Mouse (Mus musculus) cerebellum, adult (tissue): Measurements from ENCODE around the gene Lck.

Source experiments
- ATAC-seq: cut with Nextera tagmentation; 2 replicates; pipeline ENCODE4 v1.9.2; 2017; ENCODE audit warnings: mild to moderate bottlenecking, moderate library complexity, mixed read lengths; ENCODE audit not compliant: insufficient number of reproducible peaks, low FRiP score, low TSS enrichment

Lck gene

GRCm38 (mm10) chr4:129511413-129512096 lies 61.9 kb downstream of the Lck start:
- ATAC-seq: no peak

GRCm38 (mm10) chr4:129510723-129511412 lies 62.6 kb downstream of the Lck start:
- ATAC-seq: no peak

GRCm38 (mm10) chr4:129509650-129510049 lies 63.8 kb downstream of the Lck start:
- ATAC-seq: no peak

- ATAC-seq: no peak
Measured at GRCm38 (mm10) chr4:129508834-129509600, 64.4 kb downstream of the Lck start.

- no peak for ATAC-seq
Measured at GRCm38 (mm10) chr4:129508237-129508515, 65.3 kb downstream of the Lck start.

- no peak for ATAC-seq
Measured at GRCm38 (mm10) chr4:129507434-129508236, 65.8 kb downstream of the Lck start.

- no peak for ATAC-seq
Measured at GRCm38 (mm10) chr4:129505511-129505910, 67.9 kb downstream of the Lck start.

GRCm38 (mm10) chr4:129502901-129503444 lies 70.5 kb downstream of the Lck start:
- no peak for ATAC-seq

GRCm38 (mm10) chr4:129502327-129502888 lies 71.0 kb downstream of the Lck start:
- ATAC-seq: no peak

GRCm38 (mm10) chr4:129500607-129501566 lies 72.6 kb downstream of the Lck start:
- ATAC-seq: 0 out of 2 replicates have a peak, but pooled peaks have one; percentile 31

- no peak for ATAC-seq
Measured at GRCm38 (mm10) chr4:129500017-129500416, 73.4 kb downstream of the Lck start.

- ATAC-seq: no peak
Measured at GRCm38 (mm10) chr4:129498941-129499340, 74.5 kb downstream of the Lck start.
